Mouse (Mus musculus): ENCODE data around the gene Pinlyp. TPM values are rescaled to one million over a fixed set of nuclear protein-coding genes. Genes with fewer than 3 reads are reported as not detected.

Gene Pinlyp
- polyA plus RNA-seq, 1 experiment from 2014 or later, result 0.19 TPM

DNA sequence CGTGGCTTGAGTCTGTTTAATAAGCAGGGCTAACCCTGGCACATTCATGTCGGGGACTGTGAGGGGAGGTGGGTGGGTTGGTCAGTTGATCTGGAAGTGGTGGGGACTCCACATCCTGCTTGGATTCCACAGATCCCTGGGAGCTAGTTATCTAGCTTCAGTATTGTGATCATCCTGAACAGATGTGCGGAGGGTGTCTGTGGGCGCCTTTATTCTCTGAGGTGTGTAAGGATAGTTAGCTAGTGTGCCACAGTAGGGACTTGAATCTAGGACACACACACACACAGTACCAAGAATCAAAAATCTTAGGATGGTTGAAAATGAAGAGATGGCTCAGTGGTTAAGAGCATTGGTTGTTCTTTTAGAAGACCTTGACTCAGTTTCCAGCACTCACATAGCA lies 22.6 kb upstream of the Pinlyp start:
- WGBS, result 85% methylated on average over 4 of the region's 4 CpGs

DNA sequence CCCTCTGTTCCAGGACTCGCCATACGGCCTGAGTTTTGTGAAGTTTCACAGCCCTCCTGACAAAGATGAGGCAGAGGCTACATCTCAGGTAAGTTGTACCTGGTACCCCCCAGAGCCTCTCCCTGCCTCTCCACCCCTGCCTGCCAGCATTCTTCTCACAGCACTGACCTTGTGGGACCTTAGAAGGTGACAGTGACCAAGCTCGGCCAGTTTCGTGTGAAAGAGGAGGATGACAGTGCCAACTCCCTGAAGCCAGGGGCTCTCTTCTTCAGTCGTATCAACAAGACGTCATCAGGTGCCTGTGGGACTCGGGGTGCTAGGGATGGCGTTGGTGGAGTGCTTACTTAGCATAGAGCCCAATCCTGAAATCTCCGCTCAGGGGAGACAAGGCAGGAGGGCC lies 20.3 kb upstream of the Pinlyp start:
- Histone ChIP-seq H3K4me2 (ENCODE audit: low read depth, severe bottlenecking) (no peak overlapping the region), H3K36me3 (ENCODE audit: control insufficient read depth, insufficient read depth, low read length) (peaks cover 23% of the 10 kb centered on the region)
- WGBS, result 95% methylated on average over 9 of the region's 9 CpGs

More for the DNA sequence above, 22.6 kb upstream of the Pinlyp start:
- H3K4me2 ChIP-seq (ENCODE audit: low read depth, severe bottlenecking), result no peak overlapping the region
- H3K9ac ChIP-seq (ENCODE audit: low read length), result no peak overlapping the region
- no peak overlapping the region for H3K4me3 ChIP-seq (ENCODE audit: low read depth, low read length)
- no peaks in the 10 kb centered on the region for H3K27me3 ChIP-seq (ENCODE audit: control insufficient read depth, insufficient read depth, low read length)
- ATAC-seq (ENCODE audit: insufficient number of reproducible peaks, low FRiP score, low TSS enrichment, low read depth) (no peak), DNase-seq (ENCODE audit: low spot score) (no peak)
- no peaks in the 10 kb centered on the region for H3K9me3 ChIP-seq (ENCODE audit: control insufficient read depth, low read length)
- no peaks in the 10 kb centered on the region for H3K4me1 ChIP-seq (ENCODE audit: control insufficient read depth, insufficient read depth, low read length)
- no peak overlapping the region for H3K27ac ChIP-seq (replicated peaks; ENCODE audit: low read depth, low read length)
- H3K36me3 ChIP-seq (ENCODE audit: control insufficient read depth, insufficient read depth, low read length), result peaks cover 33% of the 10 kb centered on the region

GRCm38 (mm10) chr7:24565627-24566026 lies 19.7 kb upstream of the Pinlyp start:
- Histone ChIP-seq H3K27me3 (ENCODE audit: control insufficient read depth, insufficient read depth, low read length) (no peaks in the 10 kb centered on the region), H3K9me3 (ENCODE audit: control insufficient read depth, low read length) (no peaks in the 10 kb centered on the region), H3K4me3 (ENCODE audit: low read depth, low read length) (no peak overlapping the region), H3K4me1 (ENCODE audit: control insufficient read depth, insufficient read depth, low read length) (no peaks in the 10 kb centered on the region), H3K27ac (replicated peaks; ENCODE audit: low read depth, low read length) (no peak overlapping the region), H3K36me3 (ENCODE audit: control insufficient read depth, insufficient read depth, low read length) (peaks cover 22% of the 10 kb centered on the region), H3K9ac (ENCODE audit: low read length) (no peak overlapping the region), H3K4me2 (ENCODE audit: low read depth, severe bottlenecking) (no peak overlapping the region)
- DNase-seq (ENCODE audit: low spot score) (no peak), ATAC-seq (ENCODE audit: insufficient number of reproducible peaks, low FRiP score, low TSS enrichment, low read depth) (no peak)
- WGBS, result 95% methylated on average over 11 of the region's 11 CpGs

More for the DNA sequence above, 20.3 kb upstream of the Pinlyp start:
- Histone ChIP-seq H3K9ac (ENCODE audit: low read length) (no peak overlapping the region), H3K27me3 (ENCODE audit: control insufficient read depth, insufficient read depth, low read length) (no peaks in the 10 kb centered on the region), H3K4me3 (ENCODE audit: low read depth, low read length) (no peak overlapping the region), H3K27ac (replicated peaks; ENCODE audit: low read depth, low read length) (no peak overlapping the region), H3K4me1 (ENCODE audit: control insufficient read depth, insufficient read depth, low read length) (no peaks in the 10 kb centered on the region), H3K9me3 (ENCODE audit: control insufficient read depth, low read length) (no peaks in the 10 kb centered on the region)
- DNase-seq (ENCODE audit: low spot score), result no peak
- no peak for ATAC-seq (ENCODE audit: insufficient number of reproducible peaks, low FRiP score, low TSS enrichment, low read depth)

DNA sequence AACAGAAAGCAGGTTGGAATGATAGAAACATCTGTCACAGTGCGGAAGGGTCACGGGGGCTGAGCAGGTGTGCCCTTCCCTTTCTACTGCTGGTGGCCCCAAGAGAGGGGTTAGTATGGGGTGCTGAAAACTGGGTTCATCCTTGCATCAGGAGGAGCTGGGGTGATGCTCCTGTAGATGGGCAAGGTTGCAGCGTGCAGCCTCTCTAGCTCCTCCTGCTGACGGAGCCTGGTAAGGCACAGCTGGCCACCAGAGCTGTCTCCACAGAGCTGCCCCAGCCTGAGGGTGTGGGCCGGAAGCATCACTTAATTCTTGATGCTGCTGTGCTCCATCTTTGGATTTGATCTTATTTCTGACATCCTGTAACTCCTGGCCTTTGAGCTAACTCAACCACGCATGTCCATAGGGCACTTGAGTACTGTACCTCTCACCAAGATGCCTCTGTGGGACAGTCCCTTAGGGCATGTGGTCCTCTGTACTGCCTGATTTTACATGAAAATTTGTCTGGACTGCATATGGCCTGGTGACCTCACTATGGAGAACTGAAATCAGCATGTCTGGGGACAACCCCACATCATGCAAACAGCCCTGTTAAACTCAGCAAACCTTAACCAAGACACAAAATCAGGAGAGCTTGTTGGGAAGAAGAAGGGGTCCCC lies 18.8 kb upstream of the Pinlyp start:
- 68% methylated on average over 6 of the region's 6 CpGs for WGBS
- Histone ChIP-seq H3K9me3 (ENCODE audit: control insufficient read depth, low read length) (no peaks in the 10 kb centered on the region), H3K4me1 (ENCODE audit: control insufficient read depth, insufficient read depth, low read length) (no peaks in the 10 kb centered on the region), H3K4me2 (ENCODE audit: low read depth, severe bottlenecking) (no peak overlapping the region), H3K4me3 (ENCODE audit: low read depth, low read length) (no peak overlapping the region), H3K9ac (ENCODE audit: low read length) (no peak overlapping the region), H3K36me3 (ENCODE audit: control insufficient read depth, insufficient read depth, low read length) (peaks cover 18% of the 10 kb centered on the region), H3K27ac (replicated peaks; ENCODE audit: low read depth, low read length) (no peak overlapping the region), H3K27me3 (ENCODE audit: control insufficient read depth, insufficient read depth, low read length) (no peaks in the 10 kb centered on the region)
- DNase-seq (ENCODE audit: low spot score) (peak; percentile 81), ATAC-seq (ENCODE audit: insufficient number of reproducible peaks, low FRiP score, low TSS enrichment, low read depth) (no peak)

- no peak overlapping the region for H3K4me3 ChIP-seq (ENCODE audit: low read depth, low read length)
- H3K4me2 ChIP-seq (ENCODE audit: low read depth, severe bottlenecking), result no peak overlapping the region
- H3K27me3 ChIP-seq (ENCODE audit: control insufficient read depth, insufficient read depth, low read length), result no peaks in the 10 kb centered on the region
- H3K27ac ChIP-seq (replicated peaks; ENCODE audit: low read depth, low read length), result no peak overlapping the region
- H3K9ac ChIP-seq (ENCODE audit: low read length), result no peak overlapping the region
- DNase-seq (ENCODE audit: low spot score) (no peak), ATAC-seq (ENCODE audit: insufficient number of reproducible peaks, low FRiP score, low TSS enrichment, low read depth) (no peak)
- peaks cover 17% of the 10 kb centered on the region for H3K36me3 ChIP-seq (ENCODE audit: control insufficient read depth, insufficient read depth, low read length)
- 84% methylated on average over 4 of the region's 4 CpGs for WGBS
- H3K4me1 ChIP-seq (ENCODE audit: control insufficient read depth, insufficient read depth, low read length), result no peaks in the 10 kb centered on the region
- H3K9me3 ChIP-seq (ENCODE audit: control insufficient read depth, low read length), result no peaks in the 10 kb centered on the region
Observed at GRCm38 (mm10) chr7:24563837-24564206, 17.9 kb upstream of the Pinlyp start.

DNA sequence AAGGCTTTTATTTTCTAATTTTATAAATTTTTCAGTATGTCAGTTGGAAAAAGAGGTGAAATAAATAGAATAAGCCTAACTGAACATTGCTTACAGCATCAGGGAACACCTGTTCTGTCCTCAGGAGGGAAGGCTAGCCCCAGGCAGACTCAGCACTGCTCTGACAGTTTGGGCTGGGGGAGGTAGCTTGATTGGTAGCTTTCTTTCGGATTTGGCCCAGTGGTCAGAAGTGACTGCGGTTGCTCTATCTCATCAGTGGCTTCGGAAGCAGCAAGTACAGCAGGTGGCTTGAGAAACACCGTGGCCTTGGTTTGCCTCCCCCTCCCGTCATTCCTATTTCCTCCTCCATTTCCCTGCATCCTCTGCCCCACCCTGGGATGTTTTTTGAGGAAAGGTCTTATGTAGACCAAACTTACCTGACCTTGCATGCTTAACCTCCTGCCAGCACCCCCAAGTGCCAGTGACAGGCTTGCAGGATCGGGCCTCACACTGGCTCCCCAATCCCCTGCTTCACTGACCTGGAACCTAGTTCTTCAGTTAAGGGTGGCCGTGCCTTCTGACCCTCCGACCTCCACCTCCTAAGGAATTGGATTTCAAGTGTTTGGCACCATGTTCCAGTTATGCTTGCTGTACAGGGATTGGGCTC lies 17.4 kb upstream of the Pinlyp start:
- no peak for ATAC-seq (ENCODE audit: insufficient number of reproducible peaks, low FRiP score, low TSS enrichment, low read depth)
- 91% methylated on average over 8 of the region's 8 CpGs for WGBS
- Histone ChIP-seq H3K4me1 (ENCODE audit: control insufficient read depth, insufficient read depth, low read length) (no peaks in the 10 kb centered on the region), H3K9ac (ENCODE audit: low read length) (no peak overlapping the region), H3K36me3 (ENCODE audit: control insufficient read depth, insufficient read depth, low read length) (peaks cover 14% of the 10 kb centered on the region), H3K27me3 (ENCODE audit: control insufficient read depth, insufficient read depth, low read length) (no peaks in the 10 kb centered on the region), H3K27ac (replicated peaks; ENCODE audit: low read depth, low read length) (no peak overlapping the region), H3K4me2 (ENCODE audit: low read depth, severe bottlenecking) (no peak overlapping the region), H3K9me3 (ENCODE audit: control insufficient read depth, low read length) (no peaks in the 10 kb centered on the region), H3K4me3 (ENCODE audit: low read depth, low read length) (no peak overlapping the region)
- DNase-seq (ENCODE audit: low spot score), result no peak

GRCm38 (mm10) chr7:24561450-24561849 lies 15.5 kb upstream of the Pinlyp start:
- ATAC-seq (ENCODE audit: insufficient number of reproducible peaks, low FRiP score, low TSS enrichment, low read depth) (no peak), DNase-seq (ENCODE audit: low spot score) (no peak)
- Histone ChIP-seq H3K4me1 (ENCODE audit: control insufficient read depth, insufficient read depth, low read length) (no peaks in the 10 kb centered on the region), H3K27me3 (ENCODE audit: control insufficient read depth, insufficient read depth, low read length) (no peaks in the 10 kb centered on the region), H3K9ac (ENCODE audit: low read length) (no peak overlapping the region), H3K4me3 (ENCODE audit: low read depth, low read length) (no peak overlapping the region), H3K36me3 (ENCODE audit: control insufficient read depth, insufficient read depth, low read length) (peaks cover 6% of the 10 kb centered on the region), H3K27ac (replicated peaks; ENCODE audit: low read depth, low read length) (no peak overlapping the region), H3K4me2 (ENCODE audit: low read depth, severe bottlenecking) (no peak overlapping the region), H3K9me3 (ENCODE audit: control insufficient read depth, low read length) (no peaks in the 10 kb centered on the region)
- WGBS, result 92% methylated on average over 4 of the region's 4 CpGs

- ATAC-seq (ENCODE audit: insufficient number of reproducible peaks, low FRiP score, low TSS enrichment, low read depth) (no peak), DNase-seq (ENCODE audit: low spot score) (no peak)
- no peak overlapping the region for H3K4me3 ChIP-seq (ENCODE audit: low read depth, low read length)
- H3K4me1 ChIP-seq (ENCODE audit: control insufficient read depth, insufficient read depth, low read length), result no peaks in the 10 kb centered on the region
- H3K9me3 ChIP-seq (ENCODE audit: control insufficient read depth, low read length), result no peaks in the 10 kb centered on the region
- no peaks in the 10 kb centered on the region for H3K27me3 ChIP-seq (ENCODE audit: control insufficient read depth, insufficient read depth, low read length)
- WGBS, result 93% methylated on average over 10 of the region's 10 CpGs
- no peak overlapping the region for H3K4me2 ChIP-seq (ENCODE audit: low read depth, severe bottlenecking)
- H3K36me3 ChIP-seq (ENCODE audit: control insufficient read depth, insufficient read depth, low read length), result peaks cover 13% of the 10 kb centered on the region; the same call in 1 of the 2 replicates
- no peak overlapping the region for H3K9ac ChIP-seq (ENCODE audit: low read length)
- H3K27ac ChIP-seq (replicated peaks; ENCODE audit: low read depth, low read length), result no peak overlapping the region
Observed at GRCm38 (mm10) chr7:24555786-24556185, 9.9 kb upstream of the Pinlyp start.

Data from limb, embryonic 11.5 days (tissue).